Mouse (Mus musculus) liver, embryonic 16.5 days (tissue): ENCODE data around the gene Magi2. TPM values are rescaled to one million over a fixed set of nuclear protein-coding genes. Genes with fewer than 3 reads are reported as not detected.

ENCODE experiments used
- ATAC-seq: fragments of 200-750 bp; cut with Nextera tagmentation; 2 replicates; pipeline ENCODE4 v1.8.0; 2017; ENCODE audit warnings: low read depth, mild to moderate bottlenecking, moderate number of reproducible peaks, moderate library complexity
- H3K27ac ChIP-seq: fragments of 300-500 bp; sonication (generic); 2 replicates; pipeline ENCODE4 v1.5.1; 2014; ENCODE audit warnings: mild to moderate bottlenecking, low read length
- H3K27me3 ChIP-seq: fragments of 300-500 bp; sonication (generic); 2 replicates; pipeline ENCODE4 v1.6.1; 2014; ENCODE audit warnings: low read depth, low read length, mixed read lengths; ENCODE audit not compliant: control insufficient read depth, insufficient read depth
- H3K36me3 ChIP-seq: fragments of 300-500 bp; sonication (generic); 2 replicates; pipeline ENCODE4 v1.6.1; 2014; ENCODE audit warnings: mild to moderate bottlenecking; ENCODE audit not compliant: control insufficient read depth, insufficient read depth
- H3K4me1 ChIP-seq: fragments of 300-500 bp; sonication (generic); 2 replicates; pipeline ENCODE4 v1.6.1; 2014; ENCODE audit warnings: low read depth, low read length, mixed read lengths; ENCODE audit not compliant: control insufficient read depth
- H3K4me2 ChIP-seq: fragments of 300-500 bp; sonication (generic); 2 replicates; pipeline ENCODE4 v1.6.1; 2014; ENCODE audit warnings: low read depth, low read length, mixed read lengths
- H3K4me3 ChIP-seq: fragments of 300-500 bp; sonication (generic); 2 replicates; pipeline ENCODE4 v1.5.1; 2014; ENCODE audit warnings: low read depth, mild to moderate bottlenecking, low read length
- H3K9ac ChIP-seq: fragments of 300-500 bp; sonication (generic); 2 replicates; pipeline ENCODE4 v1.6.1; 2014; ENCODE audit warnings: low read depth, low read length
- H3K9me3 ChIP-seq: fragments of 300-500 bp; sonication (generic); replicated peaks from 2 replicates; pipeline ENCODE4 v1.6.1; 2016; ENCODE audit warnings: low read length; ENCODE audit not compliant: control insufficient read depth
- WGBS: fragments of 180-500 bp; shearing (Covaris S2); extraction: QIAGEN DNeasy Blood & Tissue Kit; methylation state at CpG from one replicate; pipeline ENCODE4 v1.1.7; 2014; ENCODE audit not compliant: insufficient replicate concordance; 5-methylcytosine and 5-hydroxymethylcytosine counted together
- polyA plus RNA-seq: library from polyadenylated mRNA; unstranded; fragments of >200 nt; fragmentation: Nextera tagmentation; extraction: Ambion mirVana; gene quantifications from 2 replicates; pipeline ENCODE4 v1.2.1, GENCODE M21; 2015

The Magi2 gene
- polyA plus RNA-seq, 1 experiment from 2014 or later: 0.34 TPM

- Histone ChIP-seq H3K27me3 (no peaks in the 10 kb centered on the region), H3K4me3 (no peak overlapping the region), H3K9me3 (no peaks in the 10 kb centered on the region), H3K36me3 (no peaks in the 10 kb centered on the region), H3K27ac (no peak overlapping the region), H3K9ac (no peak overlapping the region), H3K4me2 (no peak overlapping the region), H3K4me1 (no peaks in the 10 kb centered on the region)
- no peak for ATAC-seq
- WGBS: 26% methylated on average over 6 of the region's 6 CpGs
These were observed 1267.2 kb downstream of the Magi2 start for GRCm38 (mm10) chr5:20494010-20494409.

- Histone ChIP-seq H3K36me3 (no peaks in the 10 kb centered on the region), H3K4me2 (no peak overlapping the region), H3K9ac (no peak overlapping the region), H3K9me3 (no peaks in the 10 kb centered on the region), H3K4me1 (no peaks in the 10 kb centered on the region), H3K27me3 (no peaks in the 10 kb centered on the region), H3K27ac (no peak overlapping the region), H3K4me3 (no peak overlapping the region)
- 40% methylated on average over 8 of the region's 8 CpGs for WGBS
- no peak for ATAC-seq
These were observed 1270.1 kb downstream of the Magi2 start for GRCm38 (mm10) chr5:20496924-20497323.

- Histone ChIP-seq H3K27me3 (no peaks in the 10 kb centered on the region), H3K4me3 (no peak overlapping the region), H3K4me2 (no peak overlapping the region), H3K9ac (no peak overlapping the region), H3K36me3 (no peaks in the 10 kb centered on the region), H3K9me3 (no peaks in the 10 kb centered on the region), H3K27ac (no peak overlapping the region), H3K4me1 (no peaks in the 10 kb centered on the region)
- no peak for ATAC-seq
- 42% methylated on average over 9 of the region's 9 CpGs for WGBS
These were observed 1272.3 kb downstream of the Magi2 start for GRCm38 (mm10) chr5:20499031-20499600.

GRCm38 (mm10) chr5:20508609-20509008 lies 1281.8 kb downstream of the Magi2 start:
- no peak overlapping the region for H3K27ac ChIP-seq
- H3K4me2 ChIP-seq: no peak overlapping the region
- no peaks in the 10 kb centered on the region for H3K36me3 ChIP-seq
- WGBS: 36% methylated on average over 5 of the region's 5 CpGs
- H3K4me3 ChIP-seq: no peak overlapping the region
- no peaks in the 10 kb centered on the region for H3K27me3 ChIP-seq
- no peak overlapping the region for H3K9ac ChIP-seq
- H3K9me3 ChIP-seq: no peaks in the 10 kb centered on the region
- no peak for ATAC-seq
- H3K4me1 ChIP-seq: no peaks in the 10 kb centered on the region

DNA sequence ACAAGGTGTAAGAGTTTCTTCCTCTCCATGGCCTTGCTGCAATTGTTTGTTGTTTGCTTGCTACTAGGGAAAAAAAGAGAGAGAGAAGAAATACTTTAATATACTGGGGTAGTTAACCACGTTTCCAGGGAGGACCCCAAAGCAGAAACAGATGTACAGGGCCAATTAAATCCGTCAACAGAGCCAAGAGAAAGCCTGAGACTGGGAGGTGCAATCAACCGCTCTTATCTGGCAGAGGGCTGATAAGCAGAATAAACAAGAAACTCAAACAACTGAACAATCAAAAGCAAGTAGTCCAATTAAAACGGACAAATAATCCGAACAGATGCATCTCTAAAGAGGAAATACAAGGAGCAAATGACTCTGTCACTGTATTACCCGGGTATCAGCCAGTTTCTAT lies 1282.8 kb downstream of the Magi2 start:
- Histone ChIP-seq H3K36me3 (no peaks in the 10 kb centered on the region), H3K9ac (no peak overlapping the region), H3K4me3 (no peak overlapping the region), H3K27me3 (no peaks in the 10 kb centered on the region; the same call in 1 of the 2 replicates), H3K9me3 (no peaks in the 10 kb centered on the region), H3K27ac (no peak overlapping the region), H3K4me2 (no peak overlapping the region), H3K4me1 (no peaks in the 10 kb centered on the region)
- ATAC-seq: no peak
- WGBS: 24% methylated on average over 6 of the region's 6 CpGs

DNA sequence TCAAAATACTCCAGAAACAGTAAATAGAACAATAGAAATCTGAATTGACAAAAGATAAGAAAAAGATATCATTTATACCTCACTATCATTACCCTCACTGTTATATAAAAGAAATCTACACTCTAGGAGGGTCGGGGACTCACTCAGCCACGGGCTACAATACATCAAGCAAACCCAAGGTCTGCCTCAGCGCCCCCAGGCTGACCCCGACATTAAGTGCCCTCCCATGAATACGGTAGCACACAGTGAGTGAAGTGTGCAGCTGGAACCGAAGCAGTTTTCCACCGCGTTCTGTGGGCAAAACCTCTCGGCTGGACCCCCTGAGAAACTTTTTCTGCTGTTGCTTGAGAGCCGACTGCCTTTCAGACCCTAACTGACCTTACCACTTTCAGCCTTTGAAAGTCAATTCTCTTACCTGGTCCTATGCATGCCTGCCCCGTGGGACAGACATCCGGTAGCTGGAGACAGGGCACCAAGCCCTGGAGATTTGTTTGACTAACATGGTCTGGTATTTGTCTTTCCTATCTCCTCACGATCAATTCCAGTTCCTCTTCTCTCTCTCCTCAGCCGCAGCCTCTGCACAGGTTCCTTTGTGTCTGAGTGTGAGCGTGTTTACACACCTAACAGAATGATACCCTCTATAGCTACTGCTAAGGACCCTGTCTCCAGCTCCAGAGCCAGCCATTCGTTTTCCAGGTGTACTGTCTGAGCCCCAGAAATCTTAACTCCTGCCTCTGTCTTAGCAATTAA lies 1285.7 kb downstream of the Magi2 start:
- no peaks in the 10 kb centered on the region; the same call in 1 of the 2 replicates for H3K27me3 ChIP-seq
- H3K4me1 ChIP-seq: no peaks in the 10 kb centered on the region
- no peak overlapping the region for H3K4me3 ChIP-seq
- no peaks in the 10 kb centered on the region for H3K36me3 ChIP-seq
- ATAC-seq: no peak
- 26% methylated on average over 16 of the region's 16 CpGs for WGBS
- no peak overlapping the region for H3K4me2 ChIP-seq
- no peaks in the 10 kb centered on the region for H3K9me3 ChIP-seq
- no peak overlapping the region for H3K27ac ChIP-seq
- H3K9ac ChIP-seq: no peak overlapping the region

GRCm38 (mm10) chr5:20521639-20522038 lies 1294.8 kb downstream of the Magi2 start:
- Histone ChIP-seq H3K27ac (no peak overlapping the region), H3K4me1 (no peaks in the 10 kb centered on the region), H3K36me3 (no peaks in the 10 kb centered on the region), H3K4me2 (no peak overlapping the region), H3K9ac (no peak overlapping the region), H3K9me3 (no peaks in the 10 kb centered on the region), H3K4me3 (no peak overlapping the region), H3K27me3 (no peaks in the 10 kb centered on the region)
- no peak for ATAC-seq
- WGBS: 66% methylated on average over 9 of the region's 9 CpGs

- Histone ChIP-seq H3K36me3 (no peaks in the 10 kb centered on the region), H3K9ac (no peak overlapping the region), H3K9me3 (no peaks in the 10 kb centered on the region), H3K27me3 (no peaks in the 10 kb centered on the region), H3K4me2 (no peak overlapping the region), H3K27ac (no peak overlapping the region), H3K4me1 (no peaks in the 10 kb centered on the region), H3K4me3 (no peak overlapping the region)
- 75% methylated on average over 13 of the region's 13 CpGs for WGBS
- no peak for ATAC-seq
These were observed 1295.2 kb downstream of the Magi2 start for GRCm38 (mm10) chr5:20522047-20522446.

GRCm38 (mm10) chr5:20523776-20524175 lies 1296.9 kb downstream of the Magi2 start:
- H3K4me1 ChIP-seq: no peaks in the 10 kb centered on the region
- no peak overlapping the region for H3K4me2 ChIP-seq
- no peaks in the 10 kb centered on the region for H3K9me3 ChIP-seq
- no peaks in the 10 kb centered on the region for H3K36me3 ChIP-seq
- no peak overlapping the region for H3K9ac ChIP-seq
- H3K27me3 ChIP-seq: no peaks in the 10 kb centered on the region
- H3K27ac ChIP-seq: no peak overlapping the region
- H3K4me3 ChIP-seq: no peak overlapping the region
- no peak for ATAC-seq
